Mouse (Mus musculus): ENCODE data around the gene Ovol1.

DNA sequence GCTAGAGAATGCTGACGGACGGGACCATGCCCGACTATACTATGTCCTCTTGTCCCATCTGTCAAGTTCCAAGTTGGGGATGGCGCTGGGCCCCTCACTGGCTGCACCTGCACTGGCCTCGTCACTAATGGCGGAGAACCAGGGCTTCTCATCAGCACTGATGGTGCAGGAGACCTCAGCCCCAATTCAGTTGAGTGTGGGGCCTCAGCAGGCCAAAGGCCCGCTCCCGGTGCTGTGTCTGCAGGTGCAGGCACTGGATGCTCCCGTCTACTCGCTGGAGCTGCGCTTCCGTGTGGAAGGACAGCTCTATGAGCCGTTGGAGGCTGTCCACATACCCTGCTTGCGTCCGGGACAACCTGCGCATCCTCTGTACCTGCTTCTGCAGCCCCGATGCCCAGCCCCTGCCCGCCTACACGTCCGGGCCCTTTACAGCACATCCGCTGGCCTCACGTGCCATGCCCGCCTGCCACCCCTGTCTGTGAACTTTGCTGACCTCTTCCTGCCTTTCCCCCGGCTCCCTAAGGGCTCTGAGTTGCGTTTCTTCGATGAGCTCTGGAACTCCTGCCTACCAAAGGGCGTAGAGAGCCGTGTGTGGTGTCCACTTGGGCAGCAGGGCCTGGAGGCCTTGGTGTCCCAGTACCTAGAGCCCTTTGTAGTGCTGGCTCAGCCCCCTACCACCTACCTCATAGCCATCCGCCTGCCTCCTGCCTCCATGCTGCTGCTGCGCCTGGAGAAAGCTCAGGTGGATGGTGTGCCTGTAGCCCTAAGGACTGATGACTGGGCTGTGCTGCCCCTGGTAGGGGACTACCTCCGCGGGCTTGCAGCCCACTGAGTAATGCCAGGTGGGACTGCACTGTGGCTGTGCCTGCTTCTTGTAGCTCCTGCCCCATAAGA lies 10.2 kb upstream of the Ovol1 start:
- TF ChIP-seq POLR2A (IDR thresholded peaks at IDR 0.05; ENCODE audit: borderline replicate concordance, insufficient read depth, low read length): no peak
- no peak for TF ChIP-seq CTCF (IDR thresholded peaks at IDR 0.05; ENCODE audit: borderline replicate concordance, insufficient read depth, low read depth, low read length)

Measured in cerebellum, adult 2 months (tissue).